Mouse (Mus musculus): ENCODE measurements around the gene Fkbp7.

DNA sequence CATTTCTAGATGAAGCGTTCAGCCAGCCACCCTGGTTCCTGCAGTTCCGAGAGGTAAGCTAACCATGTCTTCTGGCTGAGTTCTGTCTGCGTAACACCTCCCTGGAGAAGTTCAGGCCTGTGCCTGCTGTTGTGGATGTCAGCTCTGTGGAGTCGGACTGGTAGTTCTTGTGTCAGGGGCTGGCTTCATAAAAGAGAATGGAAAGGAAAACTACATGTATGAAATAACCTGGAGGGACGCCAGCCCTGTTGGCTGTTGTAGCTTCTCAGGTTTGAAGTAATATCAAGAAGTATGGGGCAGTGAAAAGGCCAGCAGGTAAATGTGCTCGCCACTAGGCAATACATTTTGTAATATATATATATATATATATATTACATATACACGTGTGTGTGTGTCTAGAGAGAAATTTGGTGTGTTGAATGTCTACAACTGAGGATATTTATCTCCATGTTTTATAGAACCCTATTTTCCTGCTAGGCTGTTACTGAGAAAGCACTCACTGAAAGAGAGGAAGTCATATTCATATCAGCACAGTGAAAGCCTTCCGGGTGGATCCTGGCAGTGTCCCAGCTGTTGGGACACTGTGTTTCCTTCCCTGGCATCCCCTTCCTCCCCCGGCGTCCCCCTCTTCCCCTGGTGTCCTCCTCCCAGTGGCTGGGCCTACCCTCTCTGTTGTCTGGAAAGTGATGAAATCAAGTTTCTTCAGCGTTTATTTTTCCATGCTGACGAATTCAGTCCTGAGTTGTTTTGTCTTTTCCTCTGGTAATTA lies 17.7 kb upstream of the Fkbp7 start:
- TF ChIP-seq POLR2A (IDR thresholded peaks at IDR 0.05; ENCODE audit: insufficient read depth, low read length): no peak
- TF ChIP-seq CTCF (IDR thresholded peaks at IDR 0.05; ENCODE audit: low read depth, low read length): no peak
- no peak for TF ChIP-seq EP300 (IDR thresholded peaks at IDR 0.05; ENCODE audit: insufficient read depth, low read depth, low read length)
